Mouse (Mus musculus): ENCODE measurements at regions not wholly inside any gene's neighbourhood (a gene's known extent, or its start where the extent isn't known, plus 50 kb on each side); places are given as distances from the start of the nearest gene placed in this dataset.

DNA sequence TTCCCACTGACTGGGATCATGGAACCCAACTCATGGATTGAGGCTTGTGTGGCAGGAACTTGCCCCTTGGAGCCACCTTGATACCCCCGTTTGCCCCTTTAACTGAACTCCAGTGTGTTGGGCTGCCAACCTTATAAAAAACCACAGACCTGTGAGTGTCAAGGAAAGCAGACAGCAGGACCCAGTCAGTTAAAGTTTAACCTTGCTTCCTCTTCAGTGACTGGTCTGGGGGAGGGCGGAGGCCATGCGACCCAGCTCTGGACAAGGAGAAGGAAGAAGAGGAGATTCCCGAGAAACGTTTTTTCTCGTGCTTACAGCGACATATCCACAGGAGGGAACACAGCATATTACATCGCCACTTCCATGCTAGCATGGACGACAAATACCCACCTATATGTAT is 281.9 kb upstream of the Zfp64 start:
- DNase-seq (ENCODE audit: low spot score in 2 of 2): no peak

DNA sequence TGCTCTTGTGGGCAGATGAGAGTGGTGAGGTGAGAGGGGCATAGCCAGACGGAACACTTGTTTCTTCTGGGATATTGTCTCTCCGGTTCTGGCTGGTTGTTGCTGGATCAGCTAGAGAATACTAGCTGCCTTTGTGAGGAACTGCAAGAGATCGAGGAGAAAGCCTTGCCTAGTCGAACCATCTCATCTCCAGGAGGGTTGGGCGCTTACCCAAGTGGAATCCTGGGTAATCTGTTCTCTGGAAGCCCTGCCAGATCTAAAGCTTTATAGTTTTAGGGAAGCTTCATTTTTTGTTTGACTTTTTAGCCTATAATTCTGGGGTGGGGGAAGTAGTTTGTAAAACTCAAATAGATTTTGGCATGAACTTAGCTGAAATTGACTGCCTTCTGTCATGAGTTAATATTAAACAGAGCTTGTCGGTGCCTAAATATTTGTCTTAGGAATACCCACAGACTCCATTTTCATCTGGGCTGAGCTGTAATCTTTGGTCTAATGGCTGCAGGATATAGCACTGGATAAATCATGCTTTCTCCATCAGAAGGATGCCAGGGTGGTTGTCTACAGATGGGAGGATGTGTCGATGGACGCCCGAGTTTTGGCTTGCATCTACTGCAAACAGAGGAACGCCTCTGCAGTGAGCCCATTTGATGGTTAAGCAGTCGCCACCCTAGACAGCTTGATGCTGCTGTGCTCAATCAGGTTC is 279.1 kb upstream of the Zfp64 start:
- DNase-seq (ENCODE audit: low spot score in 2 of 2): no peak

GRCm38 (mm10) chr2:169233151-169234123 is 278.1 kb upstream of the Zfp64 start:
- DNase-seq (ENCODE audit: low spot score in 2 of 2): no peak

GRCm38 (mm10) chr2:169222264-169222663 is 266.9 kb upstream of the Zfp64 start:
- DNase-seq (ENCODE audit: low spot score in 2 of 2): no peak

DNA sequence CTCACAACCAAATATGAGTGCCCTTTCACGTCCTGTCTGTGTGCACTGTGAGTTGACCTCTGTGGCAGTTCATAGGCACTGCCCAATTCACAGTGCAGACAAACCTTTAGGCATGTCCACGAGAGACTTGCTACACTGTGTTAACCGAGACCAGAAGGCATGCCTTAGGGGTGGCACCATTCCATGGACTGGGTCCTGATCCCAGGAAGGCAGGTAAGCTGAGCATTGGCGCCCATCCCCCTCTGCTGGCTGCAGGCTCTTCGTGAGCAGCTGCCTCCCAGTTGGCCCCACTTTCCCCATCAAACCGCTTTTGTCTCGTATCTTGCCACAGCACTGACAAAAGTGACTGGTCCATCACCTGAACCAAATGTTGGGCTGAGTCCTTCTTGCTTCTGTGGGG is 265.8 kb upstream of the Zfp64 start:
- DNase-seq (ENCODE audit: low spot score in 2 of 2): no peak

GRCm38 (mm10) chr2:169215546-169216043 is 260.2 kb upstream of the Zfp64 start:
- no peak for DNase-seq (ENCODE audit: low spot score in 2 of 2)

- DNase-seq (ENCODE audit: low spot score in 2 of 2): no peak
These were observed 259.0 kb upstream of the Zfp64 start for GRCm38 (mm10) chr2:169214396-169214795.

DNA sequence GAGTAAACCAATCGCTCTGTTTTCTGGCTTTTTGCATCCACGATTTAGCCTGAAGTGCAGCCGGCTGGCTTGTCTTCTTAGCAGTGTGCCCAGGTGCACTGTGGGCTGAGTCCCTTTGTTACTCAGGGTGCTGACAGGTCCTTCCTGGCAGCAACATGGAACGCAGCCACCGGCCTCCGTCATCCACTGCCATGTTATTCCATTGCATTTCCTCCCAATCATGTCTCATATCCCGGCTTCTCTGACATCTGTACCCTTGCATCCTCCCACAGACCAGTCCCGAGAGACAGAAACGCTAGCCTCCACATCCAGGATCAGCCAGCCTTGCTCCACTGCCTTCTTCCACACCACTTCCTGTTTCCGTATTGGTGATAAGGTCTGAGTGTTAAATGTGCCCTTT is 257.9 kb upstream of the Zfp64 start:
- DNase-seq (ENCODE audit: low spot score in 2 of 2): no peak

- no peak for DNase-seq (ENCODE audit: low spot score in 2 of 2)
These were observed 257.4 kb upstream of the Zfp64 start for GRCm38 (mm10) chr2:169212676-169213257.

DNA sequence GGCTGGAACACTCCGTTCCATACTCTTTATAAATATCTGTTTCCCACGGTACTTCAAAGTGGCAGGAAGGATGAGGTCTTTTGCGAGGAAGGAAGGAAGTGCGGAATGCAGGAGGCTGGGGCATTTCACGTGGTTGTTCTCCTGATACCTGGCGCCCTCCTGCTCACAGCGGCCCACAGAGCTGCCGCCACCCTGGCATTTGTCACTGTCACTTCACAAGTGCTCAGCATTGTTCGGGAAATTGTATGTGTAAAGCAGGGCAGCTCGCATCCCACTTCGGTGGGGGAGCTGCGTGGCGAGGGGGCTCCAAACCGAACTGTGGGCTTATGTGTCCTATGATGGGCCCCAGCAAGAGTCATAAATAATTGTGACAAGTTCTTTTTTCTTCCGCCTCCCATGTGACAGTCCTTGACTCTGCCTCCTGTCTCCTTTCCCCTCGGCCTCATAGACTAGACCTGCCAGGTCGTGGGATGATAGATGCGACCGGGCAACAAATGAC is 248.9 kb upstream of the Zfp64 start:
- no peak for DNase-seq (ENCODE audit: low spot score in 2 of 2)

GRCm38 (mm10) chr2:169191974-169192373 is 236.6 kb upstream of the Zfp64 start:
- DNase-seq (ENCODE audit: low spot score in 2 of 2): no peak

DNA sequence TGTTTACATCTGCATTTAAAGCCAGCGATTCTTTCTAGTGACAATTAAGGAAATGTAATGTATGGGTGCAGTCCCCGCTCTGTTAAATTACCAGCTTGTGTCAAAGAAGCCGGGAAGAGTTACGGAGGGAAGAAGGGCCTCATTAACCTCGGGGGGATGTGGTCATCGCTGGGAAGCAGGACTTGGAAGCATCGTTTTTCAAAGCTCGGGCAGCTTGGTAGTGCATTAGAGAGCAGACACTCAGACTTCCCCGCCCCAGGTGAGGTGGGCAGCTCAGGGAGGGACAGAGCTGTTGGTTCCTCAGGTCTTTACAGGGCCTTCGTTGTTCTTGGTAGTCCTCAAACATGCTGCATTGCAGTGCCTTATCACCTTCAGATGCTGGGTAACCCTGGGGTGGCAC is 236.1 kb upstream of the Zfp64 start:
- no peak for DNase-seq (ENCODE audit: low spot score in 2 of 2)

- no peak for DNase-seq (ENCODE audit: low spot score in 2 of 2)
These were observed 222.2 kb upstream of the Zfp64 start for GRCm38 (mm10) chr2:169177565-169177964.

- DNase-seq (ENCODE audit: low spot score in 2 of 2): no peak
These were observed 213.4 kb upstream of the Zfp64 start for GRCm38 (mm10) chr2:169168795-169169194.

DNA sequence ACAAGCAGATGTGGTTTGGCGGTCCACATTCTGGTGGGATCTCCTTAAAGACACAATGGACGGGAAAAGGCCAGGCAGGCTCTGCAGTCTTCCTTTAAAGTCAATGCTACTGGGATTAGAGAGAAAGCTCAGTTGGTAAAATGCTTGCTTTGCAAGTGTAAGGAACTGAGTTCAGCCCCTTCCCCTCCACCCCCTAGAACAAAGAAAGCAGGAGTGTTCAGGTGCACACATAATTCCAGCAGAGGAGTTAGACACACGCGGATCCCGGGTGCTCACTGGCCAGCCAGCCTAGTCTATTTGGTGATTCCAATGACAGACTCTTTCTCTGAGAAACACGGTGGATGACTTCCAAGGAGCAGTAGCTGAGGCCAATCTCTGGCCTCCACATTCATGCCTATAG is 213.0 kb upstream of the Zfp64 start:
- DNase-seq (ENCODE audit: low spot score in 2 of 2): no peak

- DNase-seq (ENCODE audit: low spot score in 2 of 2): no peak
These were observed 206.3 kb upstream of the Zfp64 start for GRCm38 (mm10) chr2:169161651-169162050.

DNA sequence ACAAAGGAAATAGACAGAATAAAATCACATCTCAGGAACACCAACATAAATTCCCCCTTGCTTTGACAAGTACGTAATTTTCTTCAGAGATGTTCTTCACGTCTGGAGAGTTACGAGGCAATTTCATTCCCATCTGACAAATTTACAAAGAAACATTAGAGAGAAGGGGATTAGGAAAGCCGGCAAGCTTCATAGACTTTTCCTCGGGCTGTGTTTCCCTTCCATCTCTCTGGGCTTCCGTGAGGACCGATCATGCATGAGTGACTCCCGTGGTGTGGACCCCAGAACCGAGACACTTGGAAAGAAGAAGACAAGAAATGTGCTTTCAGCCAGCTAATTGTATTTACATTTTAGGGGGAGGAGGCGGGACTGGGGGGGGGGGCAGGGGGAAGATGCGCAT is 203.4 kb upstream of the Zfp64 start:
- DNase-seq (ENCODE audit: low spot score in 2 of 2): no peak

DNA sequence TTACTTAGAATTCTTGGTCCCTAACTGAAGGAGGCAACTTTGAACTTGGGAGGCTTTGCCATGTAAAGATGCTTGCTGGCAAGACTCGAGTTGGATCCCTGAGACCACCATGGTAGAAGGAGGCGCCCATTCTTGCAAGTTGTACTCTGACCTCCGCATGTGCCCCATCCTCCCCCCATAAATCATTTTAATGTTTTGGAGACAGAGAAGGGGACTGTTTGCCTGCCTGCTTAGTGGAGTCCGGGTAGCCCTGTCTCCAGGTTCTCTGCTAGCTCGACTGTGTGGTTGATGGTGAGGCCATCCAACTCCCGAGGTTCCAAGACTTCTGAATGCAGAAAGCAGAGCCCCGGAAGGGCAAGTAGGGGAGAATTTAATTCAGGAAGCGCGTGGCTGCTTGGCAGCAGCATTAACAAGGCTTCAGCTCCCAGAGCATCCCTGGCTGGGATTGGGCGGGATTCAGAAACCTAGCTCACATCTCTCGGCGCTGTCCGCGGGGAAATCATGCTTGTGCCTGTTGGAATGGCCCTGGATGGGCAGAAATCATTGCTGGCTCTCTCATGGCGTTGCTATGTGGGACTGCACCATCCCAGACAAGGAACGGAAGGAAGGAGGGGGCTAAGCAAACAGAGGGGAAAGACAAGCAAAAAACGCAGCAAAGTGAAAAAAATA is 202.8 kb upstream of the Zfp64 start:
- no peak for DNase-seq (ENCODE audit: low spot score in 2 of 2)

- DNase-seq (ENCODE audit: low spot score in 2 of 2): no peak
These were observed 201.5 kb upstream of the Zfp64 start for GRCm38 (mm10) chr2:169156908-169157307.

GRCm38 (mm10) chr2:169154881-169155280 is 199.5 kb upstream of the Zfp64 start:
- DNase-seq (ENCODE audit: low spot score in 2 of 2): no peak

DNA sequence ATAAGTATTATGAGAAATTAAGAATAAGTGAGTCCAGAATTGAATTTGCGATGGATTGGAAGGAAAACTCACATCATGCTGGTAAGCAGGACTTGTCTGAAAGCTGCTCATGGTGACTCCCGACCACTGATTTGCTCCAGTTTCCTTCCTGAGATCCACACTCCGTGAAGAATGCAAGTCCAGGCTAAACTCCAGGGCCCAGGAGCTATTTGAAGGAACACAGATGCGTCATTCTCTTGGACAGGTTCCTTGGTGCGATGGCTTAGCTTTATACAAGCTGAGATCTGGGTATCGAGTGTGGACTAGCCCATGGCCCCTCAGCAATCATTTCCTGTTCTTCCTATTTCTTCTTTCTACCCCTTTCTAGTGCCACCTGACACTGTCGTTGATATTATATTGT is 192.3 kb upstream of the Zfp64 start:
- no peak for DNase-seq (ENCODE audit: low spot score in 2 of 2)

DNA sequence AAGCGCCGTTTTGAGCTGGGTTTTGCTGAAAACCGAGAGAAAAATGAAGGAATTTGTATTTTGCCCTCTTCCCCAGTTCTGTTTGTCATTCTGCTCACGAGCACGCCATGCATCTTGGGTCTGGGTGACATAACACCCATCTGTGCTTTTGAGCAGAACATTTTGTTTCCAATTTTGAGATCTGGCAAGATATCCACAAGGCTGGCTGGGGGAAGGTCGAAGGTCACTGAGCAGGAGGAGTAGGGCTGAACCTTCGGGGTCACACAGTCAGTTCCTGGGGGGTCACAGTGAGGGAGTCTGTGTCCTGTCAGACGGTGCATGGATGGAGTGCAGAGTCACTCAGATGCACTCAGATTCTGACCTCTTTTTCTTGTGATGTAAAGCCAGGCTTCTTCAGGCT is 186.8 kb upstream of the Zfp64 start:
- no peak for DNase-seq (ENCODE audit: low spot score in 2 of 2)

All from frontal cortex, postnatal 14 days (tissue).